Mouse (Mus musculus) bone marrow macrophage, adult 2 months (primary cell): ENCODE data around the gene Myo1h.

Experiments
- CTCF ChIP-seq: IDR thresholded peaks from 2 replicates; pipeline ENCODE4 v1.5.1; 2012; ENCODE audit warnings: low read depth, mild to moderate bottlenecking, low read length, moderate library complexity
- POLR2A ChIP-seq: IDR thresholded peaks from 2 replicates; pipeline ENCODE4 v1.6.1; 2012; ENCODE audit warnings: mild to moderate bottlenecking, low read depth, low read length, borderline replicate concordance

DNA sequence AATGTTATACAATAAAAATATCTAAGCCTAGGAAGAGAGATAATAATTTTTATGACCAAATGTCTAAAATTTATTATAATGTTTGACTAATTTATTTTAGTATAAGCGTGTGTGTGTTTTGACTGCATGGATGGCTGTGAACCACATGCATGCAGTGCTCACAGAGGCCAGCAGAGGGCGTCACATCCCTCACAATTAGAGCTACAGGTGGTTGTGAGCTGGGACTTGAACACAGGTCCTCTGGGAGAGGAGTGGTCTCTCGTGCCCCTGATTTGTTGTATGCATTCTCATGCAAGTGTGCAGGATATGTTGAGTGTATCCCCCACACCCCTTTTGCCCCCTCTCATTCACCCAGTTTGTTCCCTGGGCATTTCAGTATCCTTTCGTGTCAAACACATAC, 2.9 kb upstream of the Myo1h start:
- TF ChIP-seq POLR2A (no peak), CTCF (peak; percentile 53)
